Mouse (Mus musculus) kidney, embryonic 15.5 days (tissue): ENCODE data around the gene Slc37a3. TPM values are rescaled to one million over a fixed set of nuclear protein-coding genes. Genes with fewer than 3 reads are reported as not detected.
"Not testable (repeated sequence)": the region's sequence is repeated elsewhere in the genome, so short reads cannot be mapped to it uniquely, and the experiment has no call there.

Experiments used
- ATAC-seq: fragments of 200-750 bp; cut with Nextera tagmentation; replicated peaks from 2 replicates; pipeline ENCODE4 v1.8.0; 2017; ENCODE audit warnings: moderate TSS enrichment; ENCODE audit not compliant: low FRiP score
- H3K27ac ChIP-seq: fragments of 300-500 bp; sonication (generic); 2 replicates; pipeline ENCODE4 v1.5.1; 2015; ENCODE audit warnings: mild to moderate bottlenecking, inconsistent platforms
- H3K27me3 ChIP-seq: fragments of 300-500 bp; sonication (generic); 2 replicates; pipeline ENCODE4 v1.6.1; 2015; ENCODE audit warnings: inconsistent platforms
- H3K36me3 ChIP-seq: fragments of 300-500 bp; sonication (generic); 2 replicates; pipeline ENCODE4 v1.6.1; 2015; ENCODE audit warnings: inconsistent platforms
- H3K4me1 ChIP-seq: fragments of 300-500 bp; sonication (generic); 2 replicates; pipeline ENCODE4 v1.6.1; 2015; ENCODE audit warnings: inconsistent platforms
- H3K4me2 ChIP-seq: fragments of 300-500 bp; sonication (generic); 2 replicates; pipeline ENCODE4 v1.6.1; 2015; ENCODE audit warnings: moderate library complexity, mild to moderate bottlenecking, inconsistent platforms
- H3K4me3 ChIP-seq: fragments of 300-500 bp; sonication (generic); replicated peaks from 2 replicates; pipeline ENCODE4 v1.5.1; 2015; ENCODE audit warnings: mild to moderate bottlenecking, inconsistent platforms
- H3K9ac ChIP-seq: fragments of 300-500 bp; sonication (generic); 2 replicates; pipeline ENCODE4 v1.6.1; 2015; ENCODE audit warnings: mild to moderate bottlenecking, inconsistent platforms
- H3K9me3 ChIP-seq: fragments of 300-500 bp; sonication (generic); replicated peaks from 2 replicates; pipeline ENCODE4 v1.6.1; 2016; ENCODE audit warnings: inconsistent platforms
- WGBS: fragments of 180-500 bp; shearing (Covaris S2); methylation state at CpG from one replicate; pipeline ENCODE4 v1.1.7; 2015; ENCODE audit warnings: mixed read lengths; 5-methylcytosine and 5-hydroxymethylcytosine counted together
- polyA plus RNA-seq: library from polyadenylated mRNA; unstranded; fragments of >200 nt; fragmentation: Nextera tagmentation; extraction: Ambion mirVana; gene quantifications from 2 replicates; pipeline ENCODE4 v1.2.1, GENCODE M21; 2015

Slc37a3 gene
- polyA plus RNA-seq, 1 experiment from 2014 or later, result 53.9 TPM

GRCm38 (mm10) chr6:39376775-39377174 is 700 bp downstream of the Slc37a3 start:
- peaks cover 4% of the 10 kb centered on the region; the same call in 1 of the 2 replicates for H3K27me3 ChIP-seq
- ATAC-seq, result no peak
- peaks cover 47% of the 10 kb centered on the region for H3K4me1 ChIP-seq
- H3K9me3 ChIP-seq, result no peaks in the 10 kb centered on the region
- WGBS, result 11% methylated on average over 9 of the region's 9 CpGs
- peak overlapping the region; percentile 62 for H3K4me2 ChIP-seq
- peak overlapping the region; percentile 74 for H3K9ac ChIP-seq
- peak overlapping the region; percentile 71 for H3K4me3 ChIP-seq
- peaks cover 5% of the 10 kb centered on the region; the same call in 1 of the 2 replicates for H3K36me3 ChIP-seq
- H3K27ac ChIP-seq, result no peak overlapping the region

GRCm38 (mm10) chr6:39373301-39373955 is 4.0 kb downstream of the Slc37a3 start:
- ATAC-seq, result peak; percentile 70
- peak overlapping the region; percentile 20; the same call in 1 of the 2 replicates for H3K4me2 ChIP-seq
- no peak overlapping the region for H3K4me3 ChIP-seq
- H3K36me3 ChIP-seq, result peaks cover 5% of the 10 kb centered on the region; the same call in 1 of the 2 replicates
- H3K9ac ChIP-seq, result no peak overlapping the region
- H3K27ac ChIP-seq, result peak overlapping the region; percentile 87
- no peaks in the 10 kb centered on the region for H3K27me3 ChIP-seq
- WGBS, result 27% methylated on average over 4 of the region's 4 CpGs
- peaks cover 39% of the 10 kb centered on the region for H3K4me1 ChIP-seq
- no peaks in the 10 kb centered on the region for H3K9me3 ChIP-seq

- Histone ChIP-seq H3K4me2 (peak overlapping the region; percentile 20; the same call in 1 of the 2 replicates), H3K36me3 (peaks cover 6% of the 10 kb centered on the region; the same call in 1 of the 2 replicates), H3K27me3 (no peaks in the 10 kb centered on the region), H3K4me1 (peaks cover 38% of the 10 kb centered on the region), H3K9me3 (no peaks in the 10 kb centered on the region), H3K27ac (peak overlapping the region; percentile 87), H3K9ac (no peak overlapping the region), H3K4me3 (no peak overlapping the region)
- WGBS, result 19% methylated on average over 7 of the region's 7 CpGs
- ATAC-seq, result peak; percentile 46
These were observed 4.7 kb downstream of the Slc37a3 start for GRCm38 (mm10) chr6:39372727-39373126.

- no peaks in the 10 kb centered on the region for H3K27me3 ChIP-seq
- H3K27ac ChIP-seq, result 0 out of 2 replicates have a peak overlapping the region, but pooled peaks have one; percentile 87
- no peak overlapping the region for H3K4me2 ChIP-seq
- H3K9me3 ChIP-seq, result no peaks in the 10 kb centered on the region
- H3K4me1 ChIP-seq, result peaks cover 36% of the 10 kb centered on the region
- H3K4me3 ChIP-seq, result no peak overlapping the region
- no peak for ATAC-seq
- peaks cover 11% of the 10 kb centered on the region; the same call in 1 of the 2 replicates for H3K36me3 ChIP-seq
- no peak overlapping the region for H3K9ac ChIP-seq
These were observed 5.4 kb downstream of the Slc37a3 start for GRCm38 (mm10) chr6:39372042-39372441.

- Histone ChIP-seq H3K9me3 (no peaks in the 10 kb centered on the region), H3K27ac (no peak overlapping the region), H3K9ac (no peak overlapping the region), H3K27me3 (no peaks in the 10 kb centered on the region), H3K4me2 (no peak overlapping the region), H3K4me3 (no peak overlapping the region), H3K4me1 (peaks cover 20% of the 10 kb centered on the region), H3K36me3 (peaks cover 29% of the 10 kb centered on the region)
- WGBS, result 84% methylated on average over 3 of the region's 3 CpGs
- ATAC-seq, result no peak
These were observed 7.8 kb downstream of the Slc37a3 start for GRCm38 (mm10) chr6:39369631-39370030.

- no peak for ATAC-seq
- Histone ChIP-seq H3K27ac (no peak overlapping the region), H3K9me3 (no peaks in the 10 kb centered on the region), H3K36me3 (peaks cover 76% of the 10 kb centered on the region), H3K27me3 (no peaks in the 10 kb centered on the region), H3K9ac (no peak overlapping the region), H3K4me1 (no peaks in the 10 kb centered on the region), H3K4me2 (no peak overlapping the region), H3K4me3 (no peak overlapping the region)
- WGBS, result 91% methylated on average over 2 of the region's 2 CpGs
These were observed 14.8 kb downstream of the Slc37a3 start for GRCm38 (mm10) chr6:39362684-39363083.

GRCm38 (mm10) chr6:39359207-39359606 is 18.3 kb downstream of the Slc37a3 start:
- 96% methylated on average over 8 of the region's 9 CpGs for WGBS
- not testable (repeated sequence) for H3K9me3 ChIP-seq, H3K4me2 ChIP-seq, H3K9ac ChIP-seq, H3K4me1 ChIP-seq, H3K27me3 ChIP-seq, ATAC-seq, H3K4me3 ChIP-seq, H3K27ac ChIP-seq
- H3K36me3 ChIP-seq, result peaks cover 83% of the 10 kb centered on the region

GRCm38 (mm10) chr6:39348946-39349345 is 28.5 kb downstream of the Slc37a3 start:
- H3K4me3 ChIP-seq, result no peak overlapping the region
- H3K36me3 ChIP-seq, result peaks cover 87% of the 10 kb centered on the region
- ATAC-seq, result no peak
- no peaks in the 10 kb centered on the region for H3K27me3 ChIP-seq
- WGBS, result 86% methylated on average over 6 of the region's 6 CpGs
- H3K27ac ChIP-seq, result no peak overlapping the region
- no peak overlapping the region for H3K4me2 ChIP-seq
- no peak overlapping the region for H3K9ac ChIP-seq
- H3K4me1 ChIP-seq, result 0 out of 2 replicates have a peak, but pooled peaks cover 6% of the 10 kb centered on the region
- H3K9me3 ChIP-seq, result no peaks in the 10 kb centered on the region

GRCm38 (mm10) chr6:39347880-39348814 is 29.3 kb downstream of the Slc37a3 start:
- Histone ChIP-seq H3K9ac (no peak overlapping the region), H3K9me3 (no peaks in the 10 kb centered on the region), H3K4me1 (0 out of 2 replicates have a peak, but pooled peaks cover 6% of the 10 kb centered on the region), H3K27ac (peak overlapping the region; percentile 54; the same call in 1 of the 2 replicates), H3K27me3 (no peaks in the 10 kb centered on the region), H3K4me3 (no peak overlapping the region), H3K36me3 (peaks cover 86% of the 10 kb centered on the region), H3K4me2 (no peak overlapping the region)
- WGBS, result 47% methylated on average over 4 of the region's 4 CpGs
- ATAC-seq, result no peak

GRCm38 (mm10) chr6:39346991-39347501 is 30.4 kb downstream of the Slc37a3 start:
- Histone ChIP-seq H3K4me3 (no peak overlapping the region), H3K36me3 (peaks cover 87% of the 10 kb centered on the region)
- WGBS, result 27% methylated on average over 15 of the region's 15 CpGs

GRCm38 (mm10) chr6:39345430-39345829 is 32.0 kb downstream of the Slc37a3 start:
- no peak for ATAC-seq
- H3K36me3 ChIP-seq, result peaks cover 80% of the 10 kb centered on the region

More at GRCm38 (mm10) chr6:39346991-39347501, 30.4 kb downstream of the Slc37a3 start:
- Histone ChIP-seq H3K27me3 (no peaks in the 10 kb centered on the region), H3K27ac (no peak overlapping the region), H3K4me1 (0 out of 2 replicates have a peak, but pooled peaks cover 6% of the 10 kb centered on the region), H3K9ac (no peak overlapping the region), H3K9me3 (no peaks in the 10 kb centered on the region), H3K4me2 (no peak overlapping the region)
- ATAC-seq, result no peak

More at GRCm38 (mm10) chr6:39345430-39345829, 32.0 kb downstream of the Slc37a3 start:
- no peak overlapping the region for H3K27ac ChIP-seq
- H3K9ac ChIP-seq, result no peak overlapping the region
- H3K27me3 ChIP-seq, result no peaks in the 10 kb centered on the region
- no peaks in the 10 kb centered on the region for H3K9me3 ChIP-seq
- no peak overlapping the region for H3K4me3 ChIP-seq
- H3K4me2 ChIP-seq, result no peak overlapping the region
- WGBS, result 64% methylated on average over 7 of the region's 7 CpGs
- H3K4me1 ChIP-seq, result 0 out of 2 replicates have a peak, but pooled peaks cover 6% of the 10 kb centered on the region
